Mouse (Mus musculus): Measurements from ENCODE around the gene Gtf2h3.
A peak's percentile ranks its signal among the peaks of the same experiment; 100 is the strongest.
"Not testable (repeated sequence)": the region's sequence is repeated elsewhere in the genome, so short reads cannot be mapped to it uniquely, and the experiment has no call there.

The Gtf2h3 gene

DNA sequence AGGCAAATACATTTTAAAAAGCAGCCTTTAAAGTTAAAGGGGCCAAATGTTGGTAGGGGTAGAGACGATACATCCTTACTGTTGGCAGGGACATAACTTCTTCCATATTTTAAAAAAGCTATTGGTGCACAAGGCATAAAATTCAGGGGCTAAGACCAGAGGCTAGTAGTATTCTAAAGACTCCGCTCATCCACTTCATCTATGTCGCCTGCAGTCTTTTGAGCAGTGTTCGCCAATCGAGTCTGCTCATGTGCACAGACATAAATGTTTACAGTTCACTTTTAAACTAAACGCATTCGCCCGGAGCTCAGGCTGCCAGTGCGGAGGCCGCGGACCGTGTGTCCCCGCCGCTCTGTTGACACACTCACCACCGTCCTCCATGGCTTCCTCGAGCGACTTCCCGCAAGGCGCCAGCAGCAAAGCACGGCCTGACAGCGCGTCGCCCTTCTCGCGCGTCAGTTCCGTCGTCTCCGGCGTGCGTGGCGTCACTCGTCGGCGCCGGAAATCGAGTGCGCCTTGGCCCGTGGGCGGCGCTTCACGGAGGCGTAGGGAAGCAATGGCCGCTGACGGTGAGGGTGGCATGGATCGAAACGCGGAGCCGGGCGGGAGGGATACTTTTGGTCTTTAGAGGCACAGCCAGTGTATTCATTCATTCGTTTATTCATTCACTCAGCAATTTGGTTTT lies at the start of gene Gtf2h3, which contains the start of gene Eif2b1:
Gene Gtf2h3, plus strand, starts transcription at position 508 of the 685 bp plus-strand sequence.
Gene Eif2b1, minus strand, starts transcription at position 499 of the 685 bp plus-strand sequence.
- DNase-seq, result peak; percentile 94

DNA sequence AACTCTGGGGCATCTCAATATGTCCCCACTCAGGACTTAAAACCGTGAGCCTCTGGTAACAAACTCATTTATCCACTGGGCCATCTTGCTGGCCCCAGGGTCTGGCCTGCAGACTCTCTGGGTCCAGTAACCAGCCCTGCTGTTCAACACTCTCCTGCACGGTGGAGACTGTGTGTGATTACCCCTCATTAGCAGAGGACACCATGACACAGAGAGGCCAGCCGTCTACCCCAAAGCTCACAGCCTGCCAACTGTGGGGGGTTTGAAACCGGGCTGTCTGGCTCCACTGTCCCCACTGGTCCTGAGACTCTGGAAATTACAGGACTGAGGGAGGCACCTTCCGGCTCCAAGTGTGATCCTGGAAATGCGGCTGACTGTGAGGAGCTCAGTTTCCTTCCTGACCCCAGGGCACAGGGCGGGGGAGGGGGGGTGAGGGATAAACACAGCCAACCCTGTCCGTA lies 49.7 kb upstream of the Gtf2h3 start:
- DNase-seq, result peak; percentile 62

DNA sequence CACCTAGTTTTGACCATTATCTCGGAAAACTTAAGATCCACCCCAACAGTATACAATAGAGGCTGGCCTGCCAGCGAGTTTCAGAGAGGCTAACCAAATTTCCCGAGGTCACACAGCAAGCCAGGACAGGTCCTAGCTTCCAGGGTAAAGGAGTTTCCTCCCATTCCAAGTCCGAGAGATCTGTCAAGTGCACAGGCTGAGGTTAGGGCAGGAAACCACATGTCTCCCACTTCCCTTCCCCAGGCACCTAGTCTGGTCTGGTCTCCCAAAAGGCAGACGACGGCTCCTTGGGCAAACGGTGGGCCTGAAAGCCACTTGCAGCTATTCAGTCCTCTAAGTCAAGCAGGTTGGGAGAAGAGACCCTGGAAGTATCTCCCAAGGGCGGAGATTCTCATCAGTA lies 49.2 kb upstream of the Gtf2h3 start:
- DNase-seq, result no peak

GRCm38 (mm10) chr5:124530655-124531582 lies 48.0 kb upstream of the Gtf2h3 start, which contains the start of gene Rilpl1:
Gene Rilpl1, minus strand, starts transcription at chr5:124531391.
- DNase-seq, result peak; percentile 86

- no peak for DNase-seq
Measured at GRCm38 (mm10) chr5:124531583-124531930, 47.4 kb upstream of the Gtf2h3 start.

DNA sequence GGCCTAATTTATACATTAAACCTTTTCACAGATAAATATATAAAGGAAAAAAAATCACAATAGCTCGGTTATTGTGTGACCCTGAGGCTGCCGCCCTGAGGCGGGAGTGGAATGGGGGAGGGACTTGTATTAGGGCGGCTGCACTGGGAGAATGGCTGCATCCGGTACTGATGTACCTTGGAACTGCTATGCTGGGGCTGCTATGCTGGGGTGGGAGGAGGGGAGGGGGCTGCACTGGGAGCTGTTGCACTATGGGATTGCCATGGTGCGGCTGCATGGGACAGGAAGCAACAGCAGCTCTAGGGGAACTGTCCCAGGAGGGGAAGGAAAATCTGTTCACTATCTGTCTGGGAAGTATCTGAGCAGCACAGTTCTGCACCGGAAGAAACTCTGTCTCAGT lies 46.5 kb upstream of the Gtf2h3 start:
- no peak for DNase-seq

GRCm38 (mm10) chr5:124535016-124535415 lies 43.9 kb upstream of the Gtf2h3 start:
- no peak for DNase-seq

- DNase-seq, result peak; percentile 70
Measured at GRCm38 (mm10) chr5:124536776-124537175, 42.2 kb upstream of the Gtf2h3 start.

GRCm38 (mm10) chr5:124538813-124539792 lies 39.8 kb upstream of the Gtf2h3 start:
- DNase-seq, result peak; percentile 92

DNA sequence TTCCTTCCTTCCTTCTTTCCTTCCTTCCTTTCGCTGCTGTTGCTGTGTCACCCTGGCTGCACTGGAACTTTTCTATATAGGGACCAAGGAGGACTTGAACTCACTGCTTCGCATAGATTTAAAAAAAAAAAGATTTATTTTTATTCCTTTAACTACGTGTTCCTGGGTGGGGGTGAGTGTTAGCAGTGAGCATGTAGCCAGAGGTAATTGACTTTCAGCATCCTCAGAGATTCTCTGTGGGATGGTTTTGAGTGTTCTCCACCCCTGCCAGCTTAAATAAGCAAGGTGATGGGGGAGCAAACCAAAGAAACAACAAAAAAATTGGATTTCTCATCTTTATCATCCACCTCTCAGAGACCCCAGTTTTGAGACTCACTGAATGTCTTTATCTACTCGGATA lies 39.0 kb upstream of the Gtf2h3 start:
- DNase-seq, result no peak

DNA sequence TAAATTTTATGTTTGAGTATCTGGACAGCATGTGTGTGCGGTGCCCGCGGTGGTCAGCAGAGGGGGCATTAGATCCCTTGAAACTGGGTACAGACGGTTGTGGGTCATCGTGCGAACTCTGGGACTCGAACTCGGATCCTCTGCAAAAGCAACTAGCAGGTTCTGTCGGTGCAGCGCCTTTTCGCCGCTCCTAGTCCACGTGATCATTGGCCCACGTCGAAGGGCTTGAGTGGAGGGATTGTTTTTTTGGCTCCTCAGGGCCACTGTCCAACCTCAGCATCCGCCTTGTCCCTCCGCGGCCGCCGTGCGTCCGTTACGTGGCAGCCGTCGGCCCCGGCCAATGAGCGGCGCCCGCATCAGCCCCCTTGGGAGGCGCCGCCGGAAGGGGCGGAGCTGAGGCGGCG lies 38.6 kb upstream of the Gtf2h3 start, which contains the start of gene Tmed2:
Gene Tmed2, plus strand, starts transcription at position 313 of the 404 bp plus-strand sequence.
- DNase-seq, result peak; percentile 97

DNA sequence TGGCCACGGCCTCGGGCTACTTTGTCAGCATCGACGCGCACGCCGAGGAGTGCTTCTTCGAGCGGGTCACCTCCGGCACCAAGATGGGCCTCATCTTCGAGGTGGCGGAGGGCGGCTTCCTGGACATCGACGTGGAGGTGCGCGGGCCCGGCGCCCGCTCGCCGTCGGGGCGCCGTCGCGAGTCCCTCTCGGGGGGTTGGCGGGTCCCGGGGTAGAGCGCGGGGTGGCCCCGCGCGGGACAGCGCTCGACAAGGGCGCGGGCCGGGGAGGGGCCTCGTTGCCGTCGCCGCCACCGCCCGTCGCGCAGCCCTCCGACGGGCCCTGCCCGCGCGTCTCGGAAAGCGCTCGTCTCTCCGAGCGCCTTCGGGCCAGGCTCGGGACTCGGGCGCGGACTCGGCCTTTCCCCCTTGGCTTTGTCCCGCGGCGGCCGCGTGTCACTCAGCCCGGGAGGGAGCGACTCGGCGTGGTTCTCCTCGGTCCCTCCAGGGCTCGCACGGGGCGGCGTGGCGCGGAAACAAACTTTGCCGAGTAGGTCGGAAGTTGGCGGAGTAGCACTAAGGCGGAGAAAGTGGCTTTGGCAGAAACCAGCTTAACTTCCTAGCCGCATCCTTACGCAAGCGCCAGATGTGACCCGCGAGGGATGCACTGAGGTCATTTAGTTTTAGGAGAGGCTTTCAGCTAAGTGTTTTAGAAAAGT lies 37.9 kb upstream of the Gtf2h3 start:
- peak; percentile 74 for DNase-seq

DNA sequence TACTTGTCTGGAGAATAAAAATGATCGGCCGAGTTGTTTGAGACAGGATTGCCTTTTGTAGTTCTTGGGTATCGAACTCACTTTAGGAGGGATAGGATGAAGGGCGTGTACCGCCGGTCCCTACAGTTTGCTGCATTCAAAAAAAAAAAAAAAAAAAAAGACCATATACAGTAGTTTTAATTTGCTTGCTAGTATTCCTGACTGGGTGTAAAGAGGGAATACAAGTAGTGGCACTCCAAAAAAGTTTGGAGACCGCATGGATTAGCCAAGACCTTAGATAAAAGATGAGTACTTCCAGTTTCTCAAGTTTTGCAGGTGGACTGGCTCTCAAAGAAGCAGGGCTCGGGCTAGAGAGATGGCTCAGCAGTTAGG lies 37.4 kb upstream of the Gtf2h3 start:
- DNase-seq, result no peak

DNA sequence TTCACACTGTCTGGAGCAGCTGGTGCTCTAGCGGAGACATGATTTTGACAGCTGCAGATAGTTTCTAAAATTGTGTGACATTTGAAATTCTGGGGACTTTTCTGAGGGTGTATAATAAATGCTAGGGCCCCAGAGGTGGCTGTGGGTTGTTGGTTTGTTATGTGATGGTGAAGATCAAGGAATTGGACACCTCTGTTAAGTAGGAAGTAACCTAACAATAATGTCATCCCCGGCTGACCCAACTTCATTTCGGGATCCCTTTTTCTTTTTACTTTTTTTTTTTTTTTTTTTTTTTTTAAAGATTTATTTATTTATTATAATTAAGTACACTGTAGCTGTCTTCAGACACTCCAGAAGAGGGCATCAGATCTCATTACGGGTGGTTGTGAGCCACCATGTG lies 28.2 kb upstream of the Gtf2h3 start:
- not testable (repeated sequence) for DNase-seq

DNA sequence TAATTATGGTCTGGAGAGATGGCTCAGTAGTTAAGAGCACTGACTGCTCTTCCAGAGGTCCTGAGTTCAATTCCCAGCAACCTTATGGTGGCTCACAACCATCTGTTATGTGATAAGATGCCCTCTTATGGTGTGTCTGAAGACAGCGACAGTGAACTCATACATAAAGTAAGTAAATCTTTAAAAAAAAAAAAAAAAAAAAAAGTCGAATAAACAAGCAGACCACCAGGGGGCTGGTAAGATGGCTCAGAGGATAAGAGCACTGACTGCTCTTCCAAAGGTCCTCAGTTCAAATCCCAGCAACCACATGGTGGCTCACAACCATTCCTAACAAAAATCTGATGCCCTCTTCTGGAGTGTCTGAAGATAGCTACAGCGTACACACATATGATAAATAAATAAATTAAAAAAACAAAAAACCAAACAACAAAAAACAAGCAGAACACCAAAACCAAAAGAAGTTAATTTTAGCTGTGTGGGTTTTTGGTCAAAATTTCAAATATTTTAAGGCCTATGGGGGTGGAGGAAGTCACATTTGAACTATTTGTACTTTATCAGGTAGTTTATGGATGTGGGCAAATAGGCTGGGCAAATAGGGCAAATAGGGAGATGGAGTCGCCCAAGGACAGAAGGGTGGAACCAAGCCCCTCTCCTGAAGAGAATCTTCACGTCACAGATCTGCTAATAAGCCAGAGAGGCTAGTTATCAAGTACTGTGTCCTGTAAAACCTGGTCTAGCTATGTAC lies 27.4 kb upstream of the Gtf2h3 start:
- DNase-seq, result not testable (repeated sequence)

DNA sequence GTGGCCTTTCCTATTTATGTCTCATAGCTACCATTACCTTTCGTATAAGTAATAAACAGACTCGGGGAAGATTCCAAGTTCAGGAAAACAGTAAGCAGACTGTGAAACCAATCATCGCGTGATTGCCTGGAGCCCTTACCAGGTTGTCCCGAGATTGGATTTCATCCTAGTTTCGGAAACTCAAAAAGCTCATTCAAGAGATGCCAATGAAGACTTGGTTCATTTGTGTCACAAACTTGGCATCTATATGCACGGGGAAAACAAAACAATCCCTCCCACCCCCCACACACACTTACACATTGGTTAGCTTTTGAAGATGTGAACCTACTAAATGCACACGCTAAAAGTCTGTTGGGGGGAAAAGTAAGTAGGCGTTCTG lies 26.9 kb upstream of the Gtf2h3 start:
- DNase-seq, result no peak

GRCm38 (mm10) chr5:124552558-124553307 lies 26.2 kb upstream of the Gtf2h3 start, which contains the start of gene Ddx55:
Gene Ddx55, plus strand, starts transcription at chr5:124552864.
- DNase-seq, result peak; percentile 93

DNA sequence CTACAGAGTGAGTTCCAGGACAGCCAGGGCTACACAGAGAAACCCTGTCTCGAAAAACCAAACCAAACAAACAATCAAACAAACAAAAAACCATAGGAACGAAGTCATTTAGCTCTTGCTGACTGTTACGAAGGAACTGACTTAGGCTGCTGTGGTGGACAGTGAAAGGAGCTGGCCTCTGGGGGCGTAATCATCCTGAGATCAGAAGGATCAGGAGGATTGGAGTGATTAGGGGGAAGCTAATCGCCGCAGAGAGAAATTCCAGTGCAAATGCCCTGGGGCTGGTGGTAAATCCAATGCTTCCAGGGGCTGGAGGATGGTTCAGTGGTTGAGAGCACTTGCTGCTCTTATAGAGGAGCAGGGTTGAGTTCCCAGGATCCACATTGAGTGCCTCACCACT lies 25.3 kb upstream of the Gtf2h3 start:
- DNase-seq, result no peak

- DNase-seq, result no peak
Measured at GRCm38 (mm10) chr5:124555145-124555544, 23.8 kb upstream of the Gtf2h3 start.

DNA sequence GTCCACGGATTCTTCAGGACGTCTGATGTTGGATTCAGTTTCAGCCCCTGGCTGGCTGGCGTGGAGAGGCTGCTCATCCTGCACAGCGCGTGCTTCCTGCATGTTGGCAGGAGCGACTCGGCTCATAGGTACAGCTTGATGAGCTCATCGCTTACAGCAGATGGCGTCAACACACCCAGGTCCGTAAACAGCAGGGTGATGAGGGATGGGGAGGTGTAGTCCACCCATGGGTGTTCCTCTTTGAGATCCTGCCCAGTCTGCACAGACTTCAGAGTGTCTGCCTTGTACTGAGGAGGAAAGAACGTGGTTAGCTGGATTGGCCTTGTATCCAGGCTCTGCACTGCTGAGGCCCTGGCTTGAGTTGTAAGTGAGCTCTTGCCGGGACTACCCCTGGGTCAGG lies 7.9 kb upstream of the Gtf2h3 start:
- no peak for DNase-seq
